Mouse (Mus musculus) heart, embryonic 15.5 days (tissue): ENCODE results near the gene Gm11627. TPM values are rescaled to one million over a fixed set of nuclear protein-coding genes. Genes with fewer than 3 reads are reported as not detected.

Experiments
- ATAC-seq: fragments of 200-750 bp; cut with Nextera tagmentation; replicated peaks from 2 replicates; pipeline ENCODE4 v1.8.0; 2017; ENCODE audit warnings: low read depth, moderate TSS enrichment; ENCODE audit not compliant: insufficient number of reproducible peaks, insufficient read depth, low FRiP score
- H3K27ac ChIP-seq: fragments of 300-500 bp; sonication (generic); 2 replicates; pipeline ENCODE4 v1.5.1; 2015; ENCODE audit warnings: mild to moderate bottlenecking, inconsistent platforms
- H3K27me3 ChIP-seq: fragments of 300-500 bp; sonication (generic); 2 replicates; pipeline ENCODE4 v1.6.1; 2015; ENCODE audit warnings: inconsistent platforms
- H3K36me3 ChIP-seq: fragments of 300-500 bp; sonication (generic); 2 replicates; pipeline ENCODE4 v1.6.1; 2015; ENCODE audit warnings: mild to moderate bottlenecking, inconsistent platforms
- H3K4me1 ChIP-seq: fragments of 300-500 bp; sonication (generic); replicated peaks from 2 replicates; pipeline ENCODE4 v1.6.1; 2015; ENCODE audit warnings: inconsistent platforms
- H3K4me2 ChIP-seq: fragments of 300-500 bp; sonication (generic); 2 replicates; pipeline ENCODE4 v1.6.1; 2015; ENCODE audit warnings: inconsistent platforms, mild to moderate bottlenecking, moderate library complexity
- H3K4me3 ChIP-seq: fragments of 300-500 bp; sonication (generic); 2 replicates; pipeline ENCODE4 v1.5.1; 2015; ENCODE audit warnings: mild to moderate bottlenecking, inconsistent platforms
- H3K9ac ChIP-seq: fragments of 300-500 bp; sonication (generic); 2 replicates; pipeline ENCODE4 v1.6.1; 2015; ENCODE audit warnings: mild to moderate bottlenecking, inconsistent platforms
- H3K9me3 ChIP-seq: fragments of 300-500 bp; sonication (generic); replicated peaks from 2 replicates; pipeline ENCODE4 v1.6.1; 2016; ENCODE audit warnings: inconsistent platforms
- whole genome bisulfite sequencing: fragments of 180-500 bp; shearing (Covaris S2); methylation state at CpG from one replicate; pipeline ENCODE4 v1.1.7; 2015; ENCODE audit warnings: mixed read lengths; 5-methylcytosine and 5-hydroxymethylcytosine counted together
- polyA plus RNA-seq: library from polyadenylated mRNA; unstranded; fragments of >200 nt; fragmentation: Nextera tagmentation; extraction: Ambion mirVana; gene quantifications from 2 replicates; pipeline ENCODE4 v1.2.1, GENCODE M21; 2015

Gene Gm11627
- polyA plus RNA-seq, 1 experiment from 2014 or later, result 13.7 TPM

DNA sequence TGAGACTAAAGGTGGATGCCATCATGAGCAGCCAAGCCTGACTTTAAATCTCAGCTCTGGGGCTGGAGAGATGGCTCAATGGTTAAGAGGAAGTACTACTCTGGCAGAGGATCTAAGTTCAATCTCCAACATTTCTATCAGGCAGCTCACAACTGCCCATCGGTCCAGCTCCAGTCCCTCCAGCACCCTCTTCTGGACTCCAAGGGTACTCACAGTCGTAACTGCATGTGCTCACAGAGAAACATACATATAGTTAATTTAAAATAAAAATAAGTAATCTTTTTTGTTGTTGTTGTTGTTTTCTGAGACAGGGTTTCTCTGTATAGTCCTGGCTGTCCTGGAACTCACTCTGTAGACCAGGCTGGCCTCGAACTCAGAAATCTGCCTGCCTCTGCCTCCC is 20.7 kb upstream of the Gm11627 start:
- Histone ChIP-seq H3K4me2 (no peak overlapping the region), H3K9ac (no peak overlapping the region), H3K27ac (no peak overlapping the region), H3K4me3 (no peak overlapping the region), H3K4me1 (peaks cover 11% of the 10 kb centered on the region), H3K27me3 (0 out of 2 replicates have a peak, but pooled peaks cover 2% of the 10 kb centered on the region), H3K9me3 (no peaks in the 10 kb centered on the region), H3K36me3 (no peaks in the 10 kb centered on the region)
- WGBS, result 86% methylated on average over 3 of the region's 3 CpGs
- no peak for ATAC-seq

DNA sequence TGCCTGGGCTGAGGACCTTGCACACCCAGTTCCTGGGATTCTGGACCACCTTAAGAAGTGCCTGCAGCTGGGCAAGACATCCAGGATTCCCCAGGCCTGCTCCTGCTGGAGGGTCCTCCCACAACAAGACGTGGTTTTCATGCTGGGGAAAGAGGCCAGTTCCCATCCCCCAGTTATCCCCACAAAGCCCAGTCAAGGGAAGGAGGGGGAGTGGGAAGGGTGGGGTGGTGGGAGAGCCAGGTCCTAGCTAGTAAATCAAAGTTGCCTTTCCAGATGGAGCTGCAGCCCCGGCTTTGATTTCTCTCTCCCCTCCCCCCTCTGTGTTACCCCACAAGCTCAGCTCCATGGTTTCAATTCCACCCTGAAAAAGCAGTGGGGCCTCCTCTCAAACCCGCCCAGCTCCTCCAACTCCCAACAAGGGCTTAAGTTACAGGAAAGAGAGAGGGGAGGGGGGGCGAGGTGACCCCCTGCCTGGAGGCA is 16.1 kb upstream of the Gm11627 start:
- Histone ChIP-seq H3K9me3 (no peaks in the 10 kb centered on the region), H3K9ac (no peak overlapping the region), H3K4me3 (no peak overlapping the region), H3K27me3 (no peaks in the 10 kb centered on the region), H3K36me3 (no peaks in the 10 kb centered on the region), H3K4me1 (peaks cover 6% of the 10 kb centered on the region), H3K27ac (peak overlapping the region; percentile 22), H3K4me2 (no peak overlapping the region)
- ATAC-seq, result peak; percentile 43; the same call in 1 of the 2 replicates
- 39% methylated on average over 4 of the region's 4 CpGs for WGBS

DNA sequence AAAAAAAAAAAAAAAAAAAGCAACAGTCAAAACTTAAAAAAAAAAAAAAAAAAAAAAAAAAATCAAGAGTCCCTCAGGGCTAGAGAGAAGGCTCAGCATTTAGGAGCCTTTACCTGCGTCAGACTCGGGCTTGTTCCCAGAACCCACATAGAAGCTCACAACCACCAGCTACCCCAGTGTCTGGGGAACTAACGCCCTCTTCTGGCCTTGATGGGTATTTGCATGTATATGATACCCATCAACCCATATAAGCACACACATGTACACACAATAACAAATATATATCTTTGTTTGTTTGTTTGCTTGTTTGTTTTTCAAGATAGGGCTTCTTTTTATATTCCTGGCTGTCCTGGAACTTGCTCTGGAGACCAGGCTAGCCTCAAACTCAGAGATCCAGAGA is 8.3 kb upstream of the Gm11627 start:
- 91% methylated on average over 3 of the region's 3 CpGs for WGBS
- ATAC-seq, result no peak
- H3K9ac ChIP-seq, result no peak overlapping the region
- H3K27me3 ChIP-seq, result no peaks in the 10 kb centered on the region
- H3K4me1 ChIP-seq, result peaks cover 6% of the 10 kb centered on the region
- H3K4me2 ChIP-seq, result no peak overlapping the region
- H3K9me3 ChIP-seq, result no peaks in the 10 kb centered on the region
- H3K36me3 ChIP-seq, result no peaks in the 10 kb centered on the region
- H3K27ac ChIP-seq, result no peak overlapping the region
- H3K4me3 ChIP-seq, result no peak overlapping the region

DNA sequence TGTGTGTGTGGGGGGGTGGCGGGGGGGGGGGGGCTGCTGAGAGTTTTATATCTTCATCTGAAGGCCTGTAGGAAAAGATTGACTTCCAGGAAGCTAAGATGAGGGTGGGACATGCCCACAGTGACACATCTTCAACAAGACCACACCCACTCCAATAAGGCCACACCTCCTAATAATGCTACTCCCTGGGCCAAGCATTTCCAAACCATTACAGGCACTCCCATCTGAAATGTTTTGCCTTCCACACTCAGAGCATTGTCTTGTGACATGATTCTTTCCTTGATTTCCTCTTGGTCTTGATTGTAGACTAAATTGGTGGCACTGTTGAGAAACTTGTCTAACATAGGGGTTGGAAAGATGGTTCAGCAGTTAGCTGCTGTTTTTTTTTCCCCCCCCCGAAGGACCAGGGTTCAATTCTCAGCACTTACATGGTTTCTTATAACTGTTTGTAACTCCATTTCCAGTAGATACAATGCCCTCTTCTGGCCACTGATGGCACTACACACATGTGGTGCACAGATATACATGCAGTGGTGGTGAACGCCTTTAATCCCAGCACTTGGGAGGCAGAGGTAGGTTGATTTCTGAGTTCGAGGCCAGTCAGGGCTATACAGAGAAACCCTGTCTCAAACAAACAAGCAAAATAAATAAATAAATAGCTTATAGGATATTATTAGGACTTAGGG is 7.3 kb upstream of the Gm11627 start:
- no peak for ATAC-seq
- WGBS, result 95% methylated on average over 4 of the region's 4 CpGs
- H3K4me2 ChIP-seq, result no peak overlapping the region

DNA sequence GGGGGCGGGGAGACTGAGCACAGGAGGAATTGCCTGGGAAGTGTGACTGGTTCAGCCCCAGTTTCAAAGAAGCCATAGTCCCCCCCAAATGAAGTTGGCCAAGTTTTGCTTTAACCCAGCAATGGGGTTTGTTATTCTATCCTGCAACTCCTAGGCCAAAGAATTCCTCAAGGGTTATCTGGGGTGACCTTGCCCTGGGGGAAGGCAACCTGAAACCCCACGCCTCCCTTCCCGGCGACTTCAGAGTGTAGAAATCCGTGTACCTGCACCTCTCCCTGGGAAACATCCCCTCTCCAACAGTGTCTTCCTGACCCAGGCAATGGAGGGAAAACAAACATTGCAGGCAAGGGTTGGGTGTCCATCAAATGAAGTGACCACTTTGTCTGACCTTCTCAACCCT is 3.5 kb upstream of the Gm11627 start:
- H3K27ac ChIP-seq, result peak overlapping the region; percentile 82
- H3K4me1 ChIP-seq, result peaks cover 42% of the 10 kb centered on the region
- H3K9ac ChIP-seq, result no peak overlapping the region
- ATAC-seq, result no peak
- 10% methylated on average over 5 of the region's 5 CpGs for WGBS
- H3K4me2 ChIP-seq, result peak overlapping the region; percentile 33; the same call in 1 of the 2 replicates
- no peaks in the 10 kb centered on the region for H3K27me3 ChIP-seq
- H3K36me3 ChIP-seq, result no peaks in the 10 kb centered on the region
- no peak overlapping the region for H3K4me3 ChIP-seq
- no peaks in the 10 kb centered on the region for H3K9me3 ChIP-seq

More for the DNA sequence above, 7.3 kb upstream of the Gm11627 start:
- Histone ChIP-seq H3K36me3 (no peaks in the 10 kb centered on the region), H3K27me3 (no peaks in the 10 kb centered on the region), H3K4me3 (no peak overlapping the region), H3K4me1 (peaks cover 15% of the 10 kb centered on the region), H3K27ac (no peak overlapping the region), H3K9ac (no peak overlapping the region), H3K9me3 (no peaks in the 10 kb centered on the region)

DNA sequence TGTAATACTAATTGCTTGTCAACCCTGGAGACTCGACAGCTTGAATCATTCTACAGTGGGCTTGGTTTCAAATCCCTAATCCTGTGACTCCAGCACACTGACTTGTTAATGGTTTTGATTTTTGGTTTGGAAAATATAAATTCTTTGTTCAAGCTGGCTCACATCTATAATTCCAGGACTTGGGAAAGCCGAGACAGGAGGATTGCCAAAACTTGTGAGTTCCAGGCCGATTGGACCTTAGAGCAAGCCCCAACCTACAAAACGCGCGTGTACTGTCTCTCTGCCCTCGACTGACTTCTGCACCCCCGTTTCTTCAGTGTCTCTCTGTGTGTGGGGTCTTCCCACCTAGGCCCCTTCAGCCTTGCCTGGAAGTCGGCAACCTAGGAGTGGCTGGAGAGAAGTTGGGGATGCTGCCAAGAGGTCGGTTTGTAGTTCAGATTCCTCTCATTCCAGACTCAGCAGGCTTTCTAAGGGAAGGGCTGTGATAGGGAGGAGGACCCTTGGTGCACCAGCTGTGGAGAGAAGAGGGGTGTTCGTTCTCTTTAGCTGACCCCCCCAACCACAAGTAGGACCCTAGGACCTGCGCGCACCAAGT is 2.9 kb upstream of the Gm11627 start:
- WGBS, result 18% methylated on average over 13 of the region's 13 CpGs
- Histone ChIP-seq H3K4me1 (peaks cover 46% of the 10 kb centered on the region), H3K9me3 (no peaks in the 10 kb centered on the region), H3K4me2 (peak overlapping the region; percentile 33), H3K27ac (peak overlapping the region; percentile 82), H3K4me3 (no peak overlapping the region), H3K36me3 (no peaks in the 10 kb centered on the region), H3K27me3 (no peaks in the 10 kb centered on the region), H3K9ac (no peak overlapping the region)
- ATAC-seq, result peak; percentile 59; the same call in 1 of the 2 replicates

DNA sequence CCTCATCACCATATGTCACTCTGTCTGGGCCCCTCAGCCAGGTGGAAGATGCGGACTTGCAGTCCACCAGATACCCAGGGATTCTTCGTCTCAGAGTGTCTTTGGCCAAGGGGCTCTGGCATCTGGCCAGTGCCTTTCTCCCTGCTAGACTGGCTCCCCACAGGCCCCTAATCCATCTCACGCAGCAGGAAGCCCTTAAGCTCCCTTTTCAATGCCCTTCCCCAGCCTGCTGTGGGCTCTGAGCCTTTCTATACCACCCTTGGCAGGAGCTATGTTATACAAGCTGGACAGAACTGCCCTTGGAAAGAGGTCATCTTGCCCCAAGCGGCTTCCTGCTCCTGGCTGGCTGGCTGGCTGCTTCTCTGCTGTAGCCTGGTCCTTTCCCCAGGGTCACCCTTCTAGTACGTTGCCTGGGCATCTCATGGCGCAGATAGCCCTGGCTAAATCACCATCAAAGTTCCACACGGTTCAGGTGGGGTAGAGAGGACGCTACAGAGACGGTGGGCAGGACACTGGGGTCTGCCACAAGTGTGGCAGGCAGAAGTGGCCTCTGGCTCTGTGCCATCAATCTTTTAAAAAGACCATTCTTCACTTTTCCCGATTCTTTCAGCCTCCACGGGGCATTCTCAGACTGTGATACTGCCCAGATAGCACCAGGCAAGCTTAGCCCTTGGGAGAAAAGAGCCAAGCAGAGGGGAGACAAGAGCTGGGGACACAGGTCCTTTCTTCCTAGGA is 2.2 kb upstream of the Gm11627 start:
- WGBS, result 23% methylated on average over 11 of the region's 11 CpGs
- H3K4me1 ChIP-seq, result peaks cover 48% of the 10 kb centered on the region
- no peaks in the 10 kb centered on the region for H3K9me3 ChIP-seq
- no peaks in the 10 kb centered on the region for H3K27me3 ChIP-seq
- no peak overlapping the region for H3K4me3 ChIP-seq
- peak overlapping the region; percentile 82 for H3K27ac ChIP-seq
- ATAC-seq, result no peak; the same call in 1 of the 2 replicates
- H3K4me2 ChIP-seq, result 0 out of 2 replicates have a peak overlapping the region, but pooled peaks have one; percentile 7
- peak overlapping the region; percentile 32; the same call in 1 of the 2 replicates for H3K9ac ChIP-seq
- H3K36me3 ChIP-seq, result no peaks in the 10 kb centered on the region

DNA sequence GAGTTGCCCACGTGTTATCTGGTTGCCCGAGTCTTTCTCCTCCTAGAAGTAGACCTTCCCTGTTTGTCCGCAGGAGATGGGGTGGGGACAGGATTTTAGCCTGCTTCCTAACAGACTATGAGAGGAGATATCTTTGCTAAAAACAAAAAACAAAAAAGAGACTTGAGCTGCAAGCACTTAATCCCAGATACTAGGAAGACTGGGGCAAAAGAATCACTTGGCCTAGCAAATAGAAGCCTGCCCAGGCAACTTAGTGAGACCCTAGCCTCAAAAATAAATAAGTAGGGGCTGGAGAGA is 721 bp upstream of the Gm11627 start:
- Histone ChIP-seq H3K4me3 (peak overlapping the region; percentile 41), H3K36me3 (no peaks in the 10 kb centered on the region), H3K9me3 (no peaks in the 10 kb centered on the region), H3K9ac (peak overlapping the region; percentile 37), H3K4me2 (peak overlapping the region; percentile 62), H3K4me1 (peaks cover 52% of the 10 kb centered on the region), H3K27ac (peak overlapping the region; percentile 83), H3K27me3 (no peaks in the 10 kb centered on the region)
- no peak for ATAC-seq
- WGBS, result 59% methylated on average over 3 of the region's 3 CpGs

DNA sequence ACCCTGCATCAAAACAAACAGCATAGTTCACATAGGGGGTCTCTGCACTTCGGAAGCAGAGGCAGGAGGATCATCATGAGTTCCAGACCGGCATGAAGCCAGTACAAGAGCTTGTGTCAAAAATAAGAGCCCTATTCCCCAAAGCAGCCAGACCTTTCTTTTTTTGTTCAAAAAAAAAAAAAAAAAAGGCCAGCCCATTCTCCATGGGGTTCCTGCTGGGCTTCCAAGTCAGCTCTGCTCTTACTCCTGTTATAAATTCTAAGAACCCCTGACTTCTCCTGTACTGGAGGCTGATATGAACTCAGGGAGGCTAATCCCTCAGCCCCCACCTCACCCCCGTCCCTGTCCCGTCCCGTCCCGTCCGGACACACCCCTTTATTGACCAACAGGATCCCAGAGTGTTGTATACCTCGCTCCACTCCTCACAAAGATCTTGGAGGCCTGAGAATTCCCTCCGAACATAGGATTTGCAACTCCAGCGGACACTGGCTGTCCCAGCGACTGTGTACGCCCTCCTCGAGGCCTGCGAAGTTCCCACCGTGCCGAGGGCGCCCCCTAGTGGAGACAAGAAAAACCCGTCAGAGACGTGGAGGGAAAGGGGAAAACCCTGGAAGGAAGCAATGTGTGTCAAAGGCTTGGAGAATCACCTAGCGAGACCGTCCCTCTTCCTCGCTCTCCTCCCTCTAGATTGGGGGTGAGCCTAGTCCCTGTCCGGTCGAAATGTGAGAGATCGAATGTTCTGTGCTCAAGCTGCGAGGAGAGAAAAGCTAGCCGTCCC is 731 bp downstream of the Gm11627 start:
- 0 out of 2 replicates have a peak overlapping the region, but pooled peaks have one; percentile 37 for H3K9ac ChIP-seq
- H3K4me1 ChIP-seq, result peaks cover 52% of the 10 kb centered on the region
- H3K27ac ChIP-seq, result peak overlapping the region; percentile 83
- 9% methylated on average over 25 of the region's 27 CpGs for WGBS
- H3K27me3 ChIP-seq, result no peaks in the 10 kb centered on the region
- H3K4me3 ChIP-seq, result peak overlapping the region; percentile 41
- H3K36me3 ChIP-seq, result no peaks in the 10 kb centered on the region
- H3K4me2 ChIP-seq, result peak overlapping the region; percentile 62
- H3K9me3 ChIP-seq, result no peaks in the 10 kb centered on the region
- peak; percentile 29; the same call in 1 of the 2 replicates for ATAC-seq

DNA sequence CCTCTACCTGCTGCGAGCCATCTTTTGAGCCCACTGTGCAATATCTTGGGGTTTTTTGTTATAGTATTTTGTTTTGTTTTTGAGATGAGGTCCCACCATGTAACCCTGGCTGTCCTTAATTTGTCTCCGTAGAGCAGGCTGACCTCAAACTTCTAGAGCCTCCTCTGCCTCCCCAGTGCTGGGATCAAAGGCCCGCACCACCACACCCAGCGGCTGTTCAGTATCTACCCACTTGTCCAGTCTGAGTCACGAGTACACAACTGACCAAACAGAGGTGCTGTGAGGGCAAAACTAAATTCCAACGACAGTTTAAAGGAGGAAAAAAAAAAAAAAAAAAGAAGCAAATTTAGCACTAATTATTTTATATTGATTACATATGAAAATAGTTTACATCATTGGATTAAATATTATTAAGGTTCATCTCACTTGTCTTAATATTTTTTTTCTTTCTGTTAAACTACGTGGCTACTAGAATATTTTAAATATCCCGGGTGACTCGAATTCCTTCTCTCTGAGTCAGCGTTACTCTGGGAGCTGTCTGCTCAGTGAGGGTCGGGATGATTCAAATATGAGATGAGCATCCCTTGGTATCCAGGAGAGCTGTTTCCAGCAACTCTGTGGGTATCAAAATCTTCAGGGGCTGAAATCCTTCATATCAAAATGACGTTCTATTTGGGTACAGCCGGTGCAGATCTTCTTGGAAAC is 3.1 kb downstream of the Gm11627 start:
- Histone ChIP-seq H3K36me3 (no peaks in the 10 kb centered on the region), H3K27me3 (no peaks in the 10 kb centered on the region), H3K27ac (no peak overlapping the region), H3K4me3 (no peak overlapping the region), H3K9me3 (no peaks in the 10 kb centered on the region), H3K9ac (no peak overlapping the region), H3K4me2 (no peak overlapping the region), H3K4me1 (peaks cover 33% of the 10 kb centered on the region)
- 34% methylated on average over 13 of the region's 13 CpGs for WGBS
- ATAC-seq, result no peak
